Mouse (Mus musculus): Measurements from ENCODE around the gene Gtf3c6. TPM values are rescaled to one million over a fixed set of nuclear protein-coding genes. Genes with fewer than 3 reads are reported as not detected.

Gene Gtf3c6
- polyA plus RNA-seq, 1 experiment = 3.4 TPM

GRCm38 (mm10) chr10:40246374-40247165, 11.3 kb downstream of the Gtf3c6 start, which contains the start of gene Rpf2:
Gene Rpf2, minus strand, starts transcription at chr10:40247036.
- WGBS = under 1% methylated on average over 54 of the region's 54 CpGs
- TF ChIP-seq CTCF (IDR thresholded peaks at IDR 0.05; ENCODE audit: extremely low read depth, insufficient read depth, insufficient read length, insufficient replicate concordance) = no peak
- peak; percentile 13; the same call in 1 of the 2 replicates for TF ChIP-seq POLR2A (IDR thresholded peaks at IDR 0.05; ENCODE audit: low read depth, low read length)

GRCm38 (mm10) chr10:40237826-40238225, 20.1 kb downstream of the Gtf3c6 start:
- no peaks in the 10 kb centered on the region for H3K27me3 ChIP-seq (ENCODE audit: control insufficient read depth, insufficient read depth, low read length)
- peaks cover 32% of the 10 kb centered on the region for H3K36me3 ChIP-seq (ENCODE audit: control insufficient read depth, insufficient read depth, low read length)
- no peak for DNase-seq (ENCODE audit: low read depth in 1 of 2, low spot score in 2 of 2)
- 94% methylated on average over 5 of the region's 5 CpGs for WGBS
- TF ChIP-seq POLR2A (IDR thresholded peaks at IDR 0.05; ENCODE audit: low read depth, low read length) (no peak), CTCF (IDR thresholded peaks at IDR 0.05; ENCODE audit: extremely low read depth, insufficient read depth, insufficient read length, insufficient replicate concordance) (no peak)
- H3K4me3 ChIP-seq (ENCODE audit: extremely low read depth, insufficient read depth, insufficient read length) = no peak overlapping the region
- H3K27ac ChIP-seq (ENCODE audit: insufficient read depth, low read length) = no peak overlapping the region
- no peaks in the 10 kb centered on the region for H3K4me1 ChIP-seq (ENCODE audit: control insufficient read depth, insufficient read depth, insufficient read length)

More at GRCm38 (mm10) chr10:40246374-40247165, 11.3 kb downstream of the Gtf3c6 start, which contains the start of gene Rpf2:
- peaks cover 22% of the 10 kb centered on the region for H3K36me3 ChIP-seq (ENCODE audit: control insufficient read depth, insufficient read depth, low read length)
- H3K27ac ChIP-seq (ENCODE audit: insufficient read depth, low read length) = peak within 1 kb of the TSS; percentile 77
- H3K4me3 ChIP-seq (ENCODE audit: extremely low read depth, insufficient read depth, insufficient read length) = peak within 1 kb of the TSS; percentile 99
- H3K4me1 ChIP-seq (ENCODE audit: control insufficient read depth, insufficient read depth, insufficient read length) = no peaks in the 10 kb centered on the region; the same call in 1 of the 2 replicates
- no peaks in the 10 kb centered on the region for H3K27me3 ChIP-seq (ENCODE audit: control insufficient read depth, insufficient read depth, low read length)
- peak; percentile 75 for DNase-seq (ENCODE audit: low read depth in 1 of 2, low spot score in 2 of 2)

- DNase-seq (ENCODE audit: low read depth in 1 of 2, low spot score in 2 of 2) = no peak
- Histone ChIP-seq H3K4me1 (ENCODE audit: control insufficient read depth, insufficient read depth, insufficient read length) (no peaks in the 10 kb centered on the region), H3K27me3 (ENCODE audit: control insufficient read depth, insufficient read depth, low read length) (no peaks in the 10 kb centered on the region), H3K4me3 (ENCODE audit: extremely low read depth, insufficient read depth, insufficient read length) (no peak overlapping the region), H3K36me3 (ENCODE audit: control insufficient read depth, insufficient read depth, low read length) (peaks cover 37% of the 10 kb centered on the region), H3K27ac (ENCODE audit: insufficient read depth, low read length) (no peak overlapping the region)
- 91% methylated on average over 3 of the region's 3 CpGs for WGBS
- TF ChIP-seq CTCF (IDR thresholded peaks at IDR 0.05; ENCODE audit: extremely low read depth, insufficient read depth, insufficient read length, insufficient replicate concordance) (no peak), POLR2A (IDR thresholded peaks at IDR 0.05; ENCODE audit: low read depth, low read length) (no peak)
Measured at GRCm38 (mm10) chr10:40233241-40233640, 24.7 kb downstream of the Gtf3c6 start.

- Histone ChIP-seq H3K27me3 (ENCODE audit: control insufficient read depth, insufficient read depth, low read length) (no peaks in the 10 kb centered on the region), H3K36me3 (ENCODE audit: control insufficient read depth, insufficient read depth, low read length) (peaks cover 39% of the 10 kb centered on the region), H3K4me3 (ENCODE audit: extremely low read depth, insufficient read depth, insufficient read length) (no peak overlapping the region), H3K4me1 (ENCODE audit: control insufficient read depth, insufficient read depth, insufficient read length) (no peaks in the 10 kb centered on the region), H3K27ac (ENCODE audit: insufficient read depth, low read length) (no peak overlapping the region)
- no peak for DNase-seq (ENCODE audit: low read depth in 1 of 2, low spot score in 2 of 2)
- 15% methylated on average over 7 of the region's 7 CpGs for WGBS
- TF ChIP-seq POLR2A (IDR thresholded peaks at IDR 0.05; ENCODE audit: low read depth, low read length) (no peak), CTCF (IDR thresholded peaks at IDR 0.05; ENCODE audit: extremely low read depth, insufficient read depth, insufficient read length, insufficient replicate concordance) (no peak)
Measured at GRCm38 (mm10) chr10:40232442-40232841, 25.5 kb downstream of the Gtf3c6 start.

- Histone ChIP-seq H3K27me3 (ENCODE audit: control insufficient read depth, insufficient read depth, low read length) (no peaks in the 10 kb centered on the region), H3K4me1 (ENCODE audit: control insufficient read depth, insufficient read depth, insufficient read length) (no peaks in the 10 kb centered on the region), H3K4me3 (ENCODE audit: extremely low read depth, insufficient read depth, insufficient read length) (no peak overlapping the region), H3K27ac (ENCODE audit: insufficient read depth, low read length) (no peak overlapping the region), H3K36me3 (ENCODE audit: control insufficient read depth, insufficient read depth, low read length) (peaks cover 41% of the 10 kb centered on the region)
- TF ChIP-seq CTCF (IDR thresholded peaks at IDR 0.05; ENCODE audit: extremely low read depth, insufficient read depth, insufficient read length, insufficient replicate concordance) = no peak
- no peak for TF ChIP-seq POLR2A (IDR thresholded peaks at IDR 0.05; ENCODE audit: low read depth, low read length)
- no peak for DNase-seq (ENCODE audit: low read depth in 1 of 2, low spot score in 2 of 2)
- WGBS = 97% methylated on average over 1 of the region's 1 CpGs
Measured at GRCm38 (mm10) chr10:40229725-40230124, 28.2 kb downstream of the Gtf3c6 start.

- H3K27me3 ChIP-seq (ENCODE audit: control insufficient read depth, insufficient read depth, low read length) = no peaks in the 10 kb centered on the region
- TF ChIP-seq CTCF (IDR thresholded peaks at IDR 0.05; ENCODE audit: extremely low read depth, insufficient read depth, insufficient read length, insufficient replicate concordance) (no peak), POLR2A (IDR thresholded peaks at IDR 0.05; ENCODE audit: low read depth, low read length) (no peak)
- H3K4me1 ChIP-seq (ENCODE audit: control insufficient read depth, insufficient read depth, insufficient read length) = no peaks in the 10 kb centered on the region
- no peak for DNase-seq (ENCODE audit: low read depth in 1 of 2, low spot score in 2 of 2)
- H3K4me3 ChIP-seq (ENCODE audit: extremely low read depth, insufficient read depth, insufficient read length) = no peak overlapping the region
- peaks cover 40% of the 10 kb centered on the region for H3K36me3 ChIP-seq (ENCODE audit: control insufficient read depth, insufficient read depth, low read length)
- H3K27ac ChIP-seq (ENCODE audit: insufficient read depth, low read length) = no peak overlapping the region
- 94% methylated on average over 4 of the region's 4 CpGs for WGBS
Measured at GRCm38 (mm10) chr10:40227660-40228303, 30.1 kb downstream of the Gtf3c6 start.

Data from spleen, adult 2 months (tissue).